Mouse (Mus musculus): ENCODE measurements at regions not wholly inside any gene's neighbourhood (a gene's known extent, or its start where the extent isn't known, plus 50 kb on each side); places are given as distances from the start of the nearest gene placed in this dataset.

DNA sequence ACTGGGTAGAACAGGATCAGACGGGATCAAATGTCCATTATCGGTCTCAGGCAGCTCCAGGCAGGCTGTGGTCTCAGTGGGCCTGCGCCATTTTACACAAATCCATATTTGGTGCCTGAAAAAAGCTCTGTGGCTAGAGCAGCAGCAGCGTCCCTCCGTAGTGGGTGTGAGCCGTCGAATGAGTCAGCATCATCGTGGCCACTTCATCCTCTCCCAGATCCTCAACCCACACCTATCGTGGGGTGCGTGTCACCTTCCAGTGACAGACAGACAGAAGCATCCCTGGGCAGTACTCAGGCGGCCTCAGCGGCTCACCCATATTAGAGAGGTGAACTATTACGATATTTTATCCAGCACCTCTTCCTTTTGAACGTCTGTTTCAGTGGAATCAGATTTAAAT, 233.0 kb upstream of the A430005L14Rik start:
- TF ChIP-seq EP300 (IDR thresholded peaks at IDR 0.05; ENCODE audit: low read depth): no peak
- TF ChIP-seq CTCF (IDR thresholded peaks at IDR 0.05; ENCODE audit: low read depth): no peak
